Mouse (Mus musculus): ENCODE data around the gene Cdc16. TPM values are rescaled to one million over a fixed set of nuclear protein-coding genes. Genes with fewer than 3 reads are reported as not detected.

Cdc16 gene
- polyA plus RNA-seq, 2 experiments = 31.3 to 51.4 TPM

- Histone ChIP-seq H3K4me1 (replicated peaks; ENCODE audit: control insufficient read depth in 2 of 2, insufficient read depth in 2 of 2, low read length in 1 of 2) (peaks cover 9 to 11% of the 10 kb centered on the region in 2 experiments), H3K36me3 (replicated peaks; ENCODE audit: control insufficient read depth, insufficient read depth, low read depth) (peaks cover 11% of the 10 kb centered on the region), H3K9ac (replicated peaks) (peak overlapping the region; percentile 83), H3K4me2 (ENCODE audit: low read depth) (peak overlapping the region; percentile 88), H3K27me3 (ENCODE audit: control insufficient read depth, insufficient read depth, low read length) (no peaks in the 10 kb centered on the region), H3K4me3 (ENCODE audit: insufficient read depth in 1 of 2, low read depth in 2 of 2, low read length in 2 of 2) (peak overlapping the region; percentile 79 to 83), H3K9me3 (ENCODE audit: control insufficient read depth, low read length) (no peaks in the 10 kb centered on the region), H3K27ac (peak overlapping the region; percentile 84)
- DNase-seq (ENCODE audit: low read depth in 3 of 3, low spot score in 3 of 3) (peak; percentile 90 to 92 (median 91)), ATAC-seq (ENCODE audit: insufficient read depth) (peak; percentile 91)
- WGBS (ENCODE audit: insufficient replicate concordance) = under 1% methylated on average over 45 of the region's 47 CpGs
- TF ChIP-seq EP300 (IDR thresholded peaks at IDR 0.05; ENCODE audit: low read depth) (peak; percentile 47; the same call in 1 of the 2 replicates), CTCF (IDR thresholded peaks at IDR 0.05; ENCODE audit: low read depth) (peak; percentile 97)
These were observed 28.4 kb downstream of the Cdc16 start for GRCm38 (mm10) chr8:13785764-13786299.

GRCm38 (mm10) chr8:13789606-13790005, 32.1 kb downstream of the Cdc16 start:
- Histone ChIP-seq H3K27ac (no peak overlapping the region), H3K9ac (replicated peaks) (no peak overlapping the region), H3K4me2 (ENCODE audit: low read depth) (no peak overlapping the region), H3K4me3 (ENCODE audit: insufficient read depth in 1 of 2, low read depth in 2 of 2, low read length in 2 of 2) (no peak overlapping the region), H3K4me1 (replicated peaks; ENCODE audit: control insufficient read depth in 2 of 2, insufficient read depth in 2 of 2, low read length in 1 of 2) (peaks cover 4 to 6% of the 10 kb centered on the region in 2 experiments), H3K36me3 (replicated peaks; ENCODE audit: control insufficient read depth, insufficient read depth, low read depth) (no peaks in the 10 kb centered on the region), H3K27me3 (ENCODE audit: control insufficient read depth, insufficient read depth, low read length) (no peaks in the 10 kb centered on the region), H3K9me3 (ENCODE audit: control insufficient read depth, low read length) (no peaks in the 10 kb centered on the region)
- ATAC-seq (ENCODE audit: insufficient read depth) = no peak
- WGBS (ENCODE audit: insufficient replicate concordance) = 82% methylated on average over 8 of the region's 8 CpGs
- DNase-seq (ENCODE audit: low read depth in 3 of 3, low spot score in 3 of 3) = no peak
- TF ChIP-seq CTCF (IDR thresholded peaks at IDR 0.05; ENCODE audit: low read depth) (no peak), EP300 (IDR thresholded peaks at IDR 0.05; ENCODE audit: low read depth) (no peak)

GRCm38 (mm10) chr8:13793097-13793745, 35.7 kb downstream of the Cdc16 start:
- TF ChIP-seq EP300 (IDR thresholded peaks at IDR 0.05; ENCODE audit: low read depth) = no peak
- no peak for TF ChIP-seq CTCF (IDR thresholded peaks at IDR 0.05; ENCODE audit: low read depth)
- Histone ChIP-seq H3K4me2 (ENCODE audit: low read depth) (no peak overlapping the region), H3K9me3 (ENCODE audit: control insufficient read depth, low read length) (no peaks in the 10 kb centered on the region), H3K36me3 (replicated peaks; ENCODE audit: control insufficient read depth, insufficient read depth, low read depth) (peaks cover 1% of the 10 kb centered on the region), H3K4me1 (replicated peaks; ENCODE audit: control insufficient read depth in 2 of 2, insufficient read depth in 2 of 2, low read length in 1 of 2) (no peaks in the 10 kb centered on the region), H3K27me3 (ENCODE audit: control insufficient read depth, insufficient read depth, low read length) (no peaks in the 10 kb centered on the region), H3K4me3 (ENCODE audit: insufficient read depth in 1 of 2, low read depth in 2 of 2, low read length in 2 of 2) (no peak overlapping the region), H3K27ac (no peak overlapping the region), H3K9ac (replicated peaks) (no peak overlapping the region)
- 72% methylated on average over 8 of the region's 8 CpGs for WGBS (ENCODE audit: insufficient replicate concordance)
- DNase-seq (ENCODE audit: low read depth in 3 of 3, low spot score in 3 of 3) (no peak), ATAC-seq (ENCODE audit: insufficient read depth) (no peak)

GRCm38 (mm10) chr8:13793746-13794101, 36.2 kb downstream of the Cdc16 start:
- Histone ChIP-seq H3K4me3 (ENCODE audit: insufficient read depth in 1 of 2, low read depth in 2 of 2, low read length in 2 of 2) (no peak overlapping the region), H3K36me3 (replicated peaks; ENCODE audit: control insufficient read depth, insufficient read depth, low read depth) (peaks cover 3% of the 10 kb centered on the region), H3K4me1 (replicated peaks; ENCODE audit: control insufficient read depth in 2 of 2, insufficient read depth in 2 of 2, low read length in 1 of 2) (no peaks in the 10 kb centered on the region), H3K27me3 (ENCODE audit: control insufficient read depth, insufficient read depth, low read length) (no peaks in the 10 kb centered on the region), H3K9me3 (ENCODE audit: control insufficient read depth, low read length) (no peaks in the 10 kb centered on the region), H3K9ac (replicated peaks) (no peak overlapping the region), H3K4me2 (ENCODE audit: low read depth) (no peak overlapping the region), H3K27ac (no peak overlapping the region)
- ATAC-seq (ENCODE audit: insufficient read depth) (no peak), DNase-seq (ENCODE audit: low read depth in 3 of 3, low spot score in 3 of 3) (no peak)
- TF ChIP-seq EP300 (IDR thresholded peaks at IDR 0.05; ENCODE audit: low read depth) (no peak), CTCF (IDR thresholded peaks at IDR 0.05; ENCODE audit: low read depth) (no peak)
- WGBS (ENCODE audit: insufficient replicate concordance) = 84% methylated on average over 11 of the region's 11 CpGs

GRCm38 (mm10) chr8:13797676-13798075, 40.2 kb downstream of the Cdc16 start:
- TF ChIP-seq EP300 (IDR thresholded peaks at IDR 0.05; ENCODE audit: low read depth) (no peak), CTCF (IDR thresholded peaks at IDR 0.05; ENCODE audit: low read depth) (no peak)
- Histone ChIP-seq H3K27me3 (ENCODE audit: control insufficient read depth, insufficient read depth, low read length) (no peaks in the 10 kb centered on the region), H3K9me3 (ENCODE audit: control insufficient read depth, low read length) (no peaks in the 10 kb centered on the region), H3K4me3 (ENCODE audit: insufficient read depth in 1 of 2, low read depth in 2 of 2, low read length in 2 of 2) (no peak overlapping the region), H3K4me2 (ENCODE audit: low read depth) (no peak overlapping the region), H3K36me3 (replicated peaks; ENCODE audit: control insufficient read depth, insufficient read depth, low read depth) (peaks cover 3% of the 10 kb centered on the region), H3K9ac (replicated peaks) (no peak overlapping the region), H3K27ac (no peak overlapping the region), H3K4me1 (replicated peaks; ENCODE audit: control insufficient read depth in 2 of 2, insufficient read depth in 2 of 2, low read length in 1 of 2) (no peaks in the 10 kb centered on the region)
- no peak for ATAC-seq (ENCODE audit: insufficient read depth)
- DNase-seq (ENCODE audit: low read depth in 3 of 3, low spot score in 3 of 3) = no peak
- 70% methylated on average over 5 of the region's 5 CpGs for WGBS (ENCODE audit: insufficient replicate concordance)
